Mouse (Mus musculus) heart, postnatal 0 days (tissue): ENCODE data around the gene Fads2.

Experiments
- CTCF ChIP-seq: IDR thresholded peaks from 2 replicates; pipeline ENCODE4 v1.5.1; 2016; ENCODE audit warnings: antibody characterized with exemption, control low read depth, low read depth
- EP300 ChIP-seq: IDR thresholded peaks from 2 replicates; pipeline ENCODE4 v1.6.1; 2016; ENCODE audit warnings: antibody characterized with exemption, low read depth

GRCm38 (mm10) chr19:10058876-10059427, 42.6 kb downstream of the Fads2 start:
- TF ChIP-seq EP300 (no peak), CTCF (no peak)
